Mouse (Mus musculus): ENCODE results near the gene Rpl14. TPM values are rescaled to one million over a fixed set of nuclear protein-coding genes. Genes with fewer than 3 reads are reported as not detected.

The Rpl14 gene
- polyA plus RNA-seq, 1 experiment: 411 TPM

GRCm38 (mm10) chr9:120581941-120582618 is 10.8 kb downstream of the Rpl14 start:
- 24% methylated on average over 21 of the region's 21 CpGs for WGBS
- no peaks in the 10 kb centered on the region; the same call in 1 of the 2 replicates for H3K4me1 ChIP-seq (ENCODE audit: control insufficient read depth, insufficient read depth, low read length)
- peak overlapping the region; percentile 26; the same call in 1 of the 2 replicates for H3K27ac ChIP-seq (ENCODE audit: insufficient read depth, low read depth, low read length)
- peak overlapping the region; percentile 48 for H3K4me3 ChIP-seq (ENCODE audit: insufficient read depth, low read depth, low read length)
- no peaks in the 10 kb centered on the region for H3K36me3 ChIP-seq (ENCODE audit: control insufficient read depth, insufficient read depth, low read length)
- H3K27me3 ChIP-seq (replicated peaks; ENCODE audit: control insufficient read depth, insufficient read depth, low read length): no peaks in the 10 kb centered on the region
- TF ChIP-seq CTCF (conservative IDR thresholded peaks at IDR 0.05; ENCODE audit: insufficient read depth, insufficient read length, low read depth, low read length) (no peak), POLR2A (IDR thresholded peaks at IDR 0.05; ENCODE audit: low read depth, low read length) (no peak)
- peak; percentile 65 for DNase-seq

- Histone ChIP-seq H3K4me3 (ENCODE audit: insufficient read depth, low read depth, low read length) (peak overlapping the region; percentile 48), H3K4me1 (ENCODE audit: control insufficient read depth, insufficient read depth, low read length) (no peaks in the 10 kb centered on the region; the same call in 1 of the 2 replicates), H3K27ac (ENCODE audit: insufficient read depth, low read depth, low read length) (peak overlapping the region; percentile 26; the same call in 1 of the 2 replicates), H3K36me3 (ENCODE audit: control insufficient read depth, insufficient read depth, low read length) (no peaks in the 10 kb centered on the region), H3K27me3 (replicated peaks; ENCODE audit: control insufficient read depth, insufficient read depth, low read length) (no peaks in the 10 kb centered on the region)
- TF ChIP-seq POLR2A (IDR thresholded peaks at IDR 0.05; ENCODE audit: low read depth, low read length) (peak; percentile 38), CTCF (conservative IDR thresholded peaks at IDR 0.05; ENCODE audit: insufficient read depth, insufficient read length, low read depth, low read length) (peak; percentile 96)
- peak; percentile 94 for DNase-seq
- 4% methylated on average over 28 of the region's 28 CpGs for WGBS
Observed at GRCm38 (mm10) chr9:120582619-120583308, 11.5 kb downstream of the Rpl14 start.

GRCm38 (mm10) chr9:120583314-120583713 is 12.1 kb downstream of the Rpl14 start:
- H3K27ac ChIP-seq (ENCODE audit: insufficient read depth, low read depth, low read length): no peak overlapping the region
- no peak for DNase-seq
- no peaks in the 10 kb centered on the region; the same call in 1 of the 2 replicates for H3K4me1 ChIP-seq (ENCODE audit: control insufficient read depth, insufficient read depth, low read length)
- TF ChIP-seq CTCF (conservative IDR thresholded peaks at IDR 0.05; ENCODE audit: insufficient read depth, insufficient read length, low read depth, low read length): no peak
- TF ChIP-seq POLR2A (IDR thresholded peaks at IDR 0.05; ENCODE audit: low read depth, low read length): no peak
- H3K4me3 ChIP-seq (ENCODE audit: insufficient read depth, low read depth, low read length): no peak overlapping the region
- 87% methylated on average over 3 of the region's 3 CpGs for WGBS
- no peaks in the 10 kb centered on the region for H3K27me3 ChIP-seq (replicated peaks; ENCODE audit: control insufficient read depth, insufficient read depth, low read length)
- no peaks in the 10 kb centered on the region for H3K36me3 ChIP-seq (ENCODE audit: control insufficient read depth, insufficient read depth, low read length)

- H3K4me3 ChIP-seq (ENCODE audit: insufficient read depth, low read depth, low read length): no peak overlapping the region
- peak; percentile 85 for TF ChIP-seq CTCF (conservative IDR thresholded peaks at IDR 0.05; ENCODE audit: insufficient read depth, insufficient read length, low read depth, low read length)
- TF ChIP-seq POLR2A (IDR thresholded peaks at IDR 0.05; ENCODE audit: low read depth, low read length): no peak
- H3K27ac ChIP-seq (ENCODE audit: insufficient read depth, low read depth, low read length): no peak overlapping the region
- H3K36me3 ChIP-seq (ENCODE audit: control insufficient read depth, insufficient read depth, low read length): no peaks in the 10 kb centered on the region
- H3K27me3 ChIP-seq (replicated peaks; ENCODE audit: control insufficient read depth, insufficient read depth, low read length): no peaks in the 10 kb centered on the region
- 4% methylated on average over 3 of the region's 3 CpGs for WGBS
- DNase-seq: peak; percentile 82
- no peaks in the 10 kb centered on the region; the same call in 1 of the 2 replicates for H3K4me1 ChIP-seq (ENCODE audit: control insufficient read depth, insufficient read depth, low read length)
Observed at GRCm38 (mm10) chr9:120586546-120586945, 15.3 kb downstream of the Rpl14 start.

- Histone ChIP-seq H3K4me3 (ENCODE audit: insufficient read depth, low read depth, low read length) (no peak overlapping the region), H3K27me3 (replicated peaks; ENCODE audit: control insufficient read depth, insufficient read depth, low read length) (no peaks in the 10 kb centered on the region; the same call in 1 of the 2 replicates), H3K27ac (ENCODE audit: insufficient read depth, low read depth, low read length) (no peak overlapping the region), H3K4me1 (ENCODE audit: control insufficient read depth, insufficient read depth, low read length) (no peaks in the 10 kb centered on the region), H3K36me3 (ENCODE audit: control insufficient read depth, insufficient read depth, low read length) (no peaks in the 10 kb centered on the region)
- TF ChIP-seq POLR2A (IDR thresholded peaks at IDR 0.05; ENCODE audit: low read depth, low read length) (no peak), CTCF (conservative IDR thresholded peaks at IDR 0.05; ENCODE audit: insufficient read depth, insufficient read length, low read depth, low read length) (peak; percentile 82)
- peak; percentile 82 for DNase-seq
- WGBS: 3% methylated on average over 9 of the region's 9 CpGs
Observed at GRCm38 (mm10) chr9:120591490-120591889, 20.2 kb downstream of the Rpl14 start.

GRCm38 (mm10) chr9:120593383-120594101 is 22.3 kb downstream of the Rpl14 start:
- Histone ChIP-seq H3K36me3 (ENCODE audit: control insufficient read depth, insufficient read depth, low read length) (no peaks in the 10 kb centered on the region), H3K27ac (ENCODE audit: insufficient read depth, low read depth, low read length) (no peak overlapping the region), H3K27me3 (replicated peaks; ENCODE audit: control insufficient read depth, insufficient read depth, low read length) (no peaks in the 10 kb centered on the region; the same call in 1 of the 2 replicates), H3K4me3 (ENCODE audit: insufficient read depth, low read depth, low read length) (no peak overlapping the region), H3K4me1 (ENCODE audit: control insufficient read depth, insufficient read depth, low read length) (no peaks in the 10 kb centered on the region)
- WGBS: 49% methylated on average over 9 of the region's 9 CpGs
- TF ChIP-seq POLR2A (IDR thresholded peaks at IDR 0.05; ENCODE audit: low read depth, low read length): no peak
- no peak for TF ChIP-seq CTCF (conservative IDR thresholded peaks at IDR 0.05; ENCODE audit: insufficient read depth, insufficient read length, low read depth, low read length)
- DNase-seq: no peak
